19 mouse cellular contexts compared by ENCODE assay signal in the genomic region with DNA sequence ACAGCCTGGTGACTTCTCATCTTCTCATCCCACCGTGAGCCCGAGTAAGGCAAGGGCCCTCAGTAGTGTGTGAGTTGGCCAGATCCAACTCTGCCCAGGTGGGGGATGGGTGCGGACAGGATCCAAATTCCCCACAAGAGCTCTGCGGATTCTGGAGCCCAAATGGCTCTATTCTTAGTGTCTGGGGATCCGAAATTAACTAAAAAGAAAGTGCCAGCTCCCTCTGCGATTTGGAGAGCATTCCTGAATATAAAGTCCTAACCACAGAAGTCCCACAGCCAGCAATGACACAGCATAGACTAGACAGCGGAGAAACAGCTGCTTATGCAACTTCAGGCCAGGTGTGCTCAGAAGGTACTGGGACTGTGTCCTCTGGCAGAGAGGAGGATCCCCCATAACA. TPM values are rescaled to one million over a fixed set of nuclear protein-coding genes. Genes with fewer than 3 reads are reported as not detected.
DNase-seq lines count a peak whose midpoint lies in the region.
"Had no signal": no experiment of that assay in that cellular context is flagged by ENCODE, and none has a peak within 500 bp of the region (broad histone marks: within the 10 kb centered on the region; RNA-seq: fewer than 3 reads in every experiment).

No protein-coding gene starts in this region.

- DNase-seq in layer of hippocampus, postnatal 14 days (ENCODE audit: low spot score in 2 of 2), result peak; percentile 18 to 40
- DNase-seq in layer of hippocampus, adult 9-10 months (ENCODE audit: low spot score), result no peak
- peak; percentile 32 to 64 for DNase-seq in frontal cortex, adult 2 months (ENCODE audit: extremely low spot score in 1 of 2, low spot score in 1 of 2)
- DNase-seq in left cerebral cortex, postnatal 36 days (ENCODE audit: low spot score in 2 of 2), result peak; percentile 48 to 54
- peak; percentile 62 for DNase-seq in right cerebral cortex, postnatal 4 days
- no peak for DNase-seq in thymus, postnatal 4 days
- DNase-seq in T-cell, adult 2 months (ENCODE audit: low spot score), result no peak
- DNase-seq: adrenal gland, postnatal 14 days; B cell, adult 2 months; cerebellum, adult 8-10 months; cerebellum, postnatal 36 days; embryo, embryonic 11 days; gastrocnemius, postnatal 10 days; kidney, adult 11 months; kidney, postnatal 4 days; lung, embryonic 14.5 days; thymus, postnatal 14 days had no signal

- intact Hi-C loops in left cerebral cortex, postnatal 36 days (cut with DNase I), result no loop called here

RNA-seq across cellular contexts. Expression of gene Pdgfa, which starts 52.2 kb away (rescaled TPM):
- 10 to 100 TPM; 50.2 to 50.3 TPM for total RNA-seq in layer of hippocampus, postnatal 14 days (2021)
- 34.6 and 43.0 TPM in 2 replicates for polyA plus RNA-seq in frontal cortex, adult 2 months (2012; rRNA removed)
- total RNA-seq in left cerebral cortex, postnatal 36 days (2021), result 10 to 100 TPM; 49.1 to 58.9 TPM
- total RNA-seq: granulocyte monocyte progenitor cell, adult 5-6 weeks; MEL had no signal

Comparison
In these comparisons a context has a peak if more than half of its experiments do, and no peak if none do; other contexts are left out.
1. DNase-seq: peak in layer of hippocampus, postnatal 14 days (2 of 2), frontal cortex, adult 2 months (2 of 2), left cerebral cortex, postnatal 36 days (2 of 2) and right cerebral cortex, postnatal 4 days (single experiment); none in layer of hippocampus, adult 9-10 months (single experiment), thymus, postnatal 4 days (single experiment) and T-cell, adult 2 months (single experiment).